ENCODE assay signal across 8 mouse cellular contexts in genomic region chr2:147895691-147896090, GRCm38 (mm10).
DNase-seq lines count a peak whose midpoint lies in the region; ATAC-seq lines count a peak whose summit lies in the region.
"Had no signal": no experiment of that assay in that cellular context is flagged by ENCODE, and none has a peak within 500 bp of the region (broad histone marks: within the 10 kb centered on the region; RNA-seq: fewer than 3 reads in every experiment).

No protein-coding gene starts in this region.

- H3K4me2 ChIP-seq in intestine, embryonic 15.5 days (replicated peaks): no peak overlapping the region
- H3K4me2 ChIP-seq in liver, embryonic 12.5 days: no peak overlapping the region

- no peaks in the 10 kb centered on the region for H3K9me3 ChIP-seq in embryonic facial prominence, embryonic 10.5 days
- no peaks in the 10 kb centered on the region for H3K9me3 ChIP-seq in intestine, embryonic 15.5 days
- H3K9me3 ChIP-seq in liver, embryonic 12.5 days (replicated peaks): no peaks in the 10 kb centered on the region
- H3K9me3 ChIP-seq: megakaryocyte, embryonic 14.5 days had no signal

- H3K9ac ChIP-seq in intestine, embryonic 15.5 days: no peak overlapping the region
- no peak overlapping the region for H3K9ac ChIP-seq in liver, embryonic 12.5 days

- no peaks in the 10 kb centered on the region for H3K4me1 ChIP-seq in embryonic facial prominence, embryonic 10.5 days
- H3K4me1 ChIP-seq in intestine, embryonic 15.5 days (replicated peaks): no peaks in the 10 kb centered on the region
- H3K4me1 ChIP-seq in liver, embryonic 12.5 days: no peaks in the 10 kb centered on the region
- H3K4me1 ChIP-seq: megakaryocyte, embryonic 14.5 days had no signal

- no peak overlapping the region for H3K27ac ChIP-seq in embryonic facial prominence, embryonic 10.5 days (replicated peaks)
- H3K27ac ChIP-seq in intestine, embryonic 15.5 days: no peak overlapping the region
- H3K27ac ChIP-seq in liver, embryonic 12.5 days: no peak overlapping the region

- WGBS in embryonic facial prominence, embryonic 10.5 days: 3% methylated on average over 1 of the region's 1 CpGs
- WGBS in intestine, embryonic 15.5 days: 0% methylated on average over 1 of the region's 1 CpGs
- WGBS in liver, embryonic 12.5 days (ENCODE audit: insufficient replicate concordance): 0% methylated on average over 1 of the region's 1 CpGs

- H3K36me3 ChIP-seq in embryonic facial prominence, embryonic 10.5 days (replicated peaks): no peaks in the 10 kb centered on the region
- no peaks in the 10 kb centered on the region for H3K36me3 ChIP-seq in intestine, embryonic 15.5 days
- H3K36me3 ChIP-seq in liver, embryonic 12.5 days: no peaks in the 10 kb centered on the region

- peak; percentile 40 for DNase-seq in ovary, postnatal 36 days (ENCODE audit: low spot score)
- no peak for DNase-seq in ovary, postnatal 10 days (ENCODE audit: low spot score)
- DNase-seq in adrenal gland, postnatal 10 days: peak; percentile 69
- peak; percentile 69 for DNase-seq in embryonic facial prominence, embryonic 10.5 days (ENCODE audit: low spot score)
- peak; percentile 66 for DNase-seq in retina, postnatal 1 day

- H3K4me3 ChIP-seq in embryonic facial prominence, embryonic 10.5 days: no peak overlapping the region
- no peak overlapping the region for H3K4me3 ChIP-seq in intestine, embryonic 15.5 days (replicated peaks)
- no peak overlapping the region for H3K4me3 ChIP-seq in liver, embryonic 12.5 days
- H3K4me3 ChIP-seq: megakaryocyte, embryonic 14.5 days had no signal

- 0 out of 2 replicates have a peak, but pooled peaks have one; percentile 53 for ATAC-seq in intestine, embryonic 15.5 days
- peak; percentile 40; the same call in 1 of the 2 replicates for ATAC-seq in liver, embryonic 12.5 days

- H3K27me3 ChIP-seq in embryonic facial prominence, embryonic 10.5 days (replicated peaks; ENCODE audit: low read depth, poor library complexity, severe bottlenecking): peaks cover 22% of the 10 kb centered on the region
- H3K27me3 ChIP-seq in intestine, embryonic 15.5 days (replicated peaks): no peaks in the 10 kb centered on the region
- no peaks in the 10 kb centered on the region for H3K27me3 ChIP-seq in liver, embryonic 12.5 days (replicated peaks)
- H3K27me3 ChIP-seq: megakaryocyte, embryonic 14.5 days had no signal
